Mouse (Mus musculus) G1E (cell line): ENCODE results near the gene Plcb4. TPM values are rescaled to one million over a fixed set of nuclear protein-coding genes. Genes with fewer than 3 reads are reported as not detected.

ENCODE experiments used
- ATAC-seq: 2 replicates; pipeline ENCODE4 v1.8.0; 2016; ENCODE audit warnings: mild to moderate bottlenecking; ENCODE audit not compliant: insufficient number of reproducible peaks, poor library complexity, low FRiP score, severe bottlenecking; ENCODE audit errors: extremely low read depth
- DNase-seq: peaks from one replicate; pipeline ENCODE4 v3.0.0; 2012; ENCODE audit warnings: low spot score
- H3K27me3 ChIP-seq: 2 replicates; pipeline ENCODE4 v1.6.1; 2012; ENCODE audit warnings: mild to moderate bottlenecking, low read length, inconsistent platforms; ENCODE audit not compliant: insufficient read depth
- H3K36me3 ChIP-seq: replicated peaks from 2 replicates; pipeline ENCODE3; 2012; ENCODE audit warnings: mild to moderate bottlenecking, inconsistent platforms
- H3K4me1 ChIP-seq: 2 replicates; pipeline ENCODE4 v1.6.1; 2012; ENCODE audit warnings: low read depth, low read length, inconsistent platforms, mixed read lengths; ENCODE audit not compliant: insufficient read depth
- H3K4me3 ChIP-seq: 2 replicates; pipeline ENCODE4 v1.5.1; 2012; ENCODE audit warnings: low read depth, mild to moderate bottlenecking, inconsistent platforms, low read length, moderate library complexity, mixed read lengths
- H3K9me3 ChIP-seq: replicated peaks from 2 replicates; pipeline ENCODE4 v1.6.1; 2012; ENCODE audit warnings: inconsistent platforms
- CTCF ChIP-seq: IDR thresholded peaks from 2 replicates; pipeline ENCODE4 v1.5.1; 2012; ENCODE audit warnings: low read depth, low read length, inconsistent platforms, mixed read lengths
- GATA1 ChIP-seq: IDR thresholded peaks from 2 replicates; pipeline ENCODE4 v1.6.1; 2012; ENCODE audit warnings: borderline replicate concordance, low read length, inconsistent platforms, mixed read lengths
- GATA2 ChIP-seq: IDR thresholded peaks from 2 replicates; pipeline ENCODE4 v1.6.1; 2012; ENCODE audit warnings: low read depth, low read length, inconsistent platforms, borderline replicate concordance
- POLR2AphosphoS5 ChIP-seq: IDR thresholded peaks from 2 replicates; pipeline ENCODE4 v1.6.1; 2012; ENCODE audit warnings: low read depth, low read length, inconsistent platforms; ENCODE audit not compliant: insufficient replicate concordance
- TAL1 ChIP-seq: conservative IDR thresholded peaks from 2 replicates; pipeline ENCODE4 v1.6.1; 2012; ENCODE audit warnings: low read depth, low read length, inconsistent platforms, mixed read lengths
- polyA plus RNA-seq: library from polyadenylated mRNA; stranded (reverse); fragments of >175 nt; gene quantifications from 2 replicates; pipeline ENCODE4 v1.2.3, GENCODE M21; 2012
- total RNA-seq, 2 experiments: library from RNA; stranded (forward) in 1 of 2; stranded (reverse) in 1 of 2; fragments of 200-1000 nt in 1 of 2; fragments of >200 nt in 1 of 2; fragmentation: Nextera tagmentation in 1 of 2; gene quantifications; 2 replicates each; pipeline ENCODE4 v1.2.3; 2014 to 2017

Plcb4 gene
- total and polyA plus RNA-seq, 3 experiments = 0.27 TPM; not detected in 2

- TF ChIP-seq POLR2AphosphoS5 (no peak), GATA1 (no peak), TAL1 (no peak), CTCF (no peak), GATA2 (no peak)
- no peak for ATAC-seq
- Histone ChIP-seq H3K27me3 (no peaks in the 10 kb centered on the region), H3K4me3 (no peak overlapping the region), H3K9me3 (peaks cover 40% of the 10 kb centered on the region), H3K36me3 (no peaks in the 10 kb centered on the region), H3K4me1 (no peaks in the 10 kb centered on the region)
- DNase-seq = no peak
Measured at GRCm38 (mm10) chr2:135722109-135722508, 63.3 kb downstream of the Plcb4 start.

DNA sequence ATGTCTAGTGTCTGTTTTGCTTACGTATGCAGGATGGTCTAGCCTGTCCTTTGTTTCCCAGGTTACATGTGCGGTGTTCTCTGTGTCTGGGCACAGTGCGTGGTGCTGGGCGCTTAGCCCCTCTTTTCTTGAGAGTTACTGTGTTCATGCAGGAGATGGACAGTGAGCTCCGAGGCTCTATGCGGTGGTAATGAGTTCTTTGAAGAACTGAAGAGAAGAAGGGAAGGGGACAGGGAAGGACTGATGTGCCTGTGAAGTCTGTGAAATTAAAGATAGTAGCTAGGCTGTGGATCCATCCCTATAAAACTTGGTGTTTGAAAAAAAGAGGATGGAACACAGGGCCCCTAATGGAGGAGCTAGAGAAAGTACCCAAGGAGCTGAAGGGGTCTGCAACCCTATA is 64.6 kb downstream of the Plcb4 start:
- Histone ChIP-seq H3K4me1 (no peaks in the 10 kb centered on the region), H3K27me3 (no peaks in the 10 kb centered on the region), H3K9me3 (peaks cover 32% of the 10 kb centered on the region), H3K4me3 (no peak overlapping the region), H3K36me3 (no peaks in the 10 kb centered on the region)
- DNase-seq = no peak
- no peak for ATAC-seq
- TF ChIP-seq POLR2AphosphoS5 (no peak), GATA1 (no peak), CTCF (no peak), GATA2 (no peak), TAL1 (no peak)

GRCm38 (mm10) chr2:135724489-135724888 is 65.7 kb downstream of the Plcb4 start:
- Histone ChIP-seq H3K36me3 (no peaks in the 10 kb centered on the region), H3K9me3 (peaks cover 34% of the 10 kb centered on the region), H3K4me1 (no peaks in the 10 kb centered on the region), H3K27me3 (no peaks in the 10 kb centered on the region), H3K4me3 (no peak overlapping the region)
- ATAC-seq (no peak), DNase-seq (no peak)
- TF ChIP-seq GATA2 (no peak), CTCF (no peak), GATA1 (no peak), TAL1 (no peak), POLR2AphosphoS5 (no peak)

DNA sequence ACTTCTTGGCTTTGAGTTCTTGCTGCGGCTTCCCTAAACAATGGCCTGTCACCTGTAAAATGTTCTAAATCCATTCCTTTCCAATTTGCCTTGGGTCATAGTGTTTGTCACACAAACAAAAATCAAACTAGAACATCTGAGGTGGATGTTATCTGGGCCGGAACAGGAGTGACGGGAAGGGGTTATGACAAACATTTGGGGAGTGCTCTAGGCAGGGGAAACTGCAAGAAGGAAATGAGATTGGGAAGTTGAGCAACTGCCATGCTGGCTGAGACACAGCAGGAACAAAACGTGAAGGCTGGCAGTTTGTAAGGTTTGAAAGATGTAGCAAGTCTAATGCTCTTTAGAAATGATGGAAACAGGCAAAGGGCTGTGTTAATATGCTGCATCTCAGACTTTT is 66.6 kb downstream of the Plcb4 start:
- TF ChIP-seq POLR2AphosphoS5 = no peak
- TF ChIP-seq GATA1 = no peak
- TF ChIP-seq CTCF = no peak
- TF ChIP-seq TAL1 = no peak
- no peaks in the 10 kb centered on the region for H3K27me3 ChIP-seq
- no peaks in the 10 kb centered on the region for H3K36me3 ChIP-seq
- H3K9me3 ChIP-seq = peaks cover 34% of the 10 kb centered on the region
- no peaks in the 10 kb centered on the region for H3K4me1 ChIP-seq
- H3K4me3 ChIP-seq = no peak overlapping the region
- DNase-seq (no peak), ATAC-seq (no peak)

DNA sequence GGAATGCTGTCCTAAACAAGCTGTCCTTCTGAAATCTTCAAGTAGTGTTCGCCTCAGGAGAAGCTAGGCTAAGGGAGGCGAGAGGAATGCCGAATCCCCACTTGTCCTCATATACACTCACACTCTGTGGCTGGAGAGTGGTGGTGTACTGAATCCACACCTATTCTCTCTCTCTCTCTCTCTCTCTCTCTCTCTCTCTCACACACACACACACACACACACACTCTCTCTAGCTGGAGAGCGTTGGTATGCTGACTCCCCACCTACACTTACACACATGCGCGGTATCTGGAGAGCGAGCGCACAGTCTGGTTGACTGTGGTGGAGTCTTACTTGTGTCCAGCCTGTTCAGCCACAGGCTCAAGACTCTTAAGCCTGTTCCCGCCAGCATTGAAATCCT is 68.3 kb downstream of the Plcb4 start:
- no peaks in the 10 kb centered on the region for H3K27me3 ChIP-seq
- ATAC-seq = no peak
- no peak for TF ChIP-seq GATA1
- no peak for TF ChIP-seq CTCF
- TF ChIP-seq TAL1 = no peak
- no peak for TF ChIP-seq POLR2AphosphoS5
- no peak for TF ChIP-seq GATA2
- H3K36me3 ChIP-seq = no peaks in the 10 kb centered on the region
- peaks cover 42% of the 10 kb centered on the region for H3K9me3 ChIP-seq
- H3K4me1 ChIP-seq = no peaks in the 10 kb centered on the region
- DNase-seq = no peak
- H3K4me3 ChIP-seq = no peak overlapping the region

DNA sequence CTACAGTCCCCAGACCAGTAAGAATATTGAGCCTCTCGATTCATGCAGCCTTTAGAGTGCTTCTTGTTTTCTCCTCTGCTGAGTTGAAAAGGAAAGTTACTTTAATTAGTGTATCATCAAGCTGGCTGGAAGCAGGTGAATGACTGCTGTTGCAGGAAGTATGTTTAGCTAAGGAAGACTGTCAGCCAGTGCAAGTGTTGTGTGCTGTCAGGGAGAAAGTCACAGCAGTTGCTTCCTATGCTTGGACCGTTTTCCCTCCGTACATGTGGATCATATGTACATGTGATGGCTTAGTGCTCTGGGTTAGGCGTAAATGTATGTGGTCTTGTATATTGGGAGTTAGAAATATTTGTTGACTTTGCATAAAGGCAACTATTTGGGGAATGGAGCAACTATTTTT is 69.1 kb downstream of the Plcb4 start:
- H3K27me3 ChIP-seq = no peaks in the 10 kb centered on the region
- peaks cover 40% of the 10 kb centered on the region for H3K9me3 ChIP-seq
- TF ChIP-seq TAL1 (no peak), GATA1 (no peak), CTCF (no peak), POLR2AphosphoS5 (no peak), GATA2 (no peak)
- ATAC-seq = no peak
- DNase-seq = no peak
- H3K4me3 ChIP-seq = no peak overlapping the region
- H3K36me3 ChIP-seq = no peaks in the 10 kb centered on the region
- H3K4me1 ChIP-seq = no peaks in the 10 kb centered on the region
